Mouse (Mus musculus) urinary bladder, postnatal 14 days (tissue): Measurements from ENCODE around the gene Cyp4f17.
"Not testable (repeated sequence)": the region's sequence is repeated elsewhere in the genome, so short reads cannot be mapped to it uniquely, and the experiment has no call there.

Experiments
- DNase-seq: peaks from one replicate; pipeline ENCODE4 v3.0.0; 2021; ENCODE audit warnings: low spot score

The Cyp4f17 gene

GRCm38 (mm10) chr17:32505851-32506728, at the start of gene Cyp4f17:
Gene Cyp4f17 (plus strand): TSS chr17:32506050.
- DNase-seq = peak; percentile 42

GRCm38 (mm10) chr17:32468494-32468893, 37.4 kb upstream of the Cyp4f17 start:
- no peak for DNase-seq

- DNase-seq = no peak
Measured at GRCm38 (mm10) chr17:32470795-32471194, 35.1 kb upstream of the Cyp4f17 start.

- DNase-seq = no peak
Measured at GRCm38 (mm10) chr17:32472176-32472575, 33.7 kb upstream of the Cyp4f17 start.

- no peak for DNase-seq
Measured at GRCm38 (mm10) chr17:32474954-32475560, 30.8 kb upstream of the Cyp4f17 start.

GRCm38 (mm10) chr17:32477204-32477603, 28.6 kb upstream of the Cyp4f17 start:
- DNase-seq = no peak

GRCm38 (mm10) chr17:32478727-32479126, 27.1 kb upstream of the Cyp4f17 start:
- no peak for DNase-seq

- DNase-seq = no peak
Measured at GRCm38 (mm10) chr17:32479554-32480506, 26.0 kb upstream of the Cyp4f17 start.

- no peak for DNase-seq
Measured at GRCm38 (mm10) chr17:32481766-32482165, 24.1 kb upstream of the Cyp4f17 start.

- peak; percentile 86 for DNase-seq
Measured at GRCm38 (mm10) chr17:32483200-32483599, 22.6 kb upstream of the Cyp4f17 start.

- peak; percentile 30 for DNase-seq
Measured at GRCm38 (mm10) chr17:32492349-32492980, 13.4 kb upstream of the Cyp4f17 start.

GRCm38 (mm10) chr17:32494601-32495000, 11.2 kb upstream of the Cyp4f17 start:
- DNase-seq = peak; percentile 75

GRCm38 (mm10) chr17:32500511-32500910, 5.3 kb upstream of the Cyp4f17 start:
- DNase-seq = not testable (repeated sequence)

GRCm38 (mm10) chr17:32501051-32501450, 4.8 kb upstream of the Cyp4f17 start:
- DNase-seq = no peak

GRCm38 (mm10) chr17:32503111-32503510, 2.7 kb upstream of the Cyp4f17 start:
- DNase-seq = no peak

GRCm38 (mm10) chr17:32506729-32507245, 937 bp downstream of the Cyp4f17 start:
- DNase-seq = peak; percentile 19

- DNase-seq = no peak
Measured at GRCm38 (mm10) chr17:32516126-32516525, 10.3 kb downstream of the Cyp4f17 start.

GRCm38 (mm10) chr17:32521981-32522380, 16.1 kb downstream of the Cyp4f17 start:
- DNase-seq = no peak

- DNase-seq = no peak
Measured at GRCm38 (mm10) chr17:32522386-32522785, 16.5 kb downstream of the Cyp4f17 start.

GRCm38 (mm10) chr17:32522816-32523215, 17.0 kb downstream of the Cyp4f17 start:
- no peak for DNase-seq

GRCm38 (mm10) chr17:32523895-32524294, 18.0 kb downstream of the Cyp4f17 start:
- DNase-seq = no peak
